Mouse (Mus musculus) lung, adult 18-20 months (tissue): ENCODE results near the gene Lamc1.
"Not testable (repeated sequence)": the region's sequence is repeated elsewhere in the genome, so short reads cannot be mapped to it uniquely, and the experiment has no call there.

Source experiments
- DNase-seq, 2 experiments: peaks; one replicate each; pipeline ENCODE4 v3.0.0; 2022; ENCODE audit warnings: mixed read lengths in 2 of 2

Lamc1 gene

DNA sequence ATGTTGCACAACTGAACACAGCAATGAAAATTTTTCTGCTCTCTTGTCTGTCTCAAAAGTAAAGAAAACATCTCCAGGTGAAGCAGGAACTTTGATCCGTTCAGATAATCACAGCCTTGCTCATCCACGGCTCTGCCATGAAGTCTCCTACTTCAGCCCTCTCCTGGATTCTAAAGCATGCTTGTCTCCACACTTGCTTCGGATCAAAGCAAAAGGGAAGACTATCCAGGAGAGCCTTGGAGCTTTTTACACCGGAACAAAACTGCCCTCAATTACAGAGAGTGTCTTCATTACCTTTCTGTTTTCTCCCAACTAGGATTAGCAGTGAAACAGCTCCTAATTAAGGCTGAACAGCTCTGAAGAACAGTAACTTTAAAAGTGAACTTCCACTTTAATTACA is 1.4 kb downstream of the Lamc1 start:
- DNase-seq: no peak

- DNase-seq: no peak
Measured at GRCm38 (mm10) chr1:153329306-153329705, 3.3 kb downstream of the Lamc1 start.

- no peak for DNase-seq
Measured at GRCm38 (mm10) chr1:153327063-153327462, 5.5 kb downstream of the Lamc1 start.

GRCm38 (mm10) chr1:153326226-153326625 is 6.4 kb downstream of the Lamc1 start:
- no peak for DNase-seq

DNA sequence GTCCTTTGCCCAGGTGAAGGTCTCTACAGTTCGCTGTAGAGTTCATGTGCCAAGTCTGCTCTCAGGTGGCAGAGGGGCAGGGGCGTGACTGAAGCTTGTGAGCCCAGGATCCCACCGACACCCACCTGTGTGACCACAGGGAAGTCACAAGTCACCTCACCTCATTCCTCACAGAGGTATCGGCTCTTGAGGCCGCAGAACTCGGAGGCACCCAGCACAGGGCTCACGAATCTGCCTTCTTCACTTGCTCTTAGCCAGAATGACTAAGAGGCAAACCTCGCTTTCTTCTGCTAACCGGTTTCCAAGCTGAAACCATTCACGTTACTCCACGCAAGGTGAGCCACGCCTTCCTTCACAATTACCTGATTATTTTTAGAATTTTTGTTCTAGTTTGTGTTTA is 11.2 kb downstream of the Lamc1 start:
- DNase-seq: peak in 1 of 2 experiments; percentile 16

DNA sequence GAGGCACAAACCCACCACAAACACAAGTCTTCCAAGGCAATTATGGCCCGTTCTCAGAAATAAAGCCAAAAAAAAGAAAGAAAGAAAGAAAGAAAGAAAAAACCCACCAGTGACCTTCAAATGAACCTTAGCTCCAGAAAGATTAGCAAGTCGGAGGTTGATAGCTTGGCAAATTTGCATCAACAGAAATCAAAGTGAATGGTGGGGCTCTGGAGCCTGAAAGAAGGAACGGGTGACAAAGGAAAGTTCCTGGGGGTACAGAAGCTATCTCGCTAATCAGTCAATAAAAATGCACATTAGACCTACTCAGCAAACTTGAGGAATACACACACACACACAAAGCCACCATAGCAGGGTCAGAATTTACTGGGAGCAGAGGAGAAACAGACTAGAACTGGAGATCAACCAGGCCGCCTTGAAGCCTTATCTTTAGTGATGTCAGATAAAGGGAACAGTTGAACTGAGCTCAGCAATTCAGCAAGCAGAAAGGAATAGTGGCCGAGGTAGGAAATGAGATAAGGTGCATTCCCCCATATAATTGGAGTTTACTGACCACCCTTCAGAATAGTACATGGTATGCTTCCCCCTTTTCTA is 11.9 kb downstream of the Lamc1 start:
- DNase-seq: no peak

DNA sequence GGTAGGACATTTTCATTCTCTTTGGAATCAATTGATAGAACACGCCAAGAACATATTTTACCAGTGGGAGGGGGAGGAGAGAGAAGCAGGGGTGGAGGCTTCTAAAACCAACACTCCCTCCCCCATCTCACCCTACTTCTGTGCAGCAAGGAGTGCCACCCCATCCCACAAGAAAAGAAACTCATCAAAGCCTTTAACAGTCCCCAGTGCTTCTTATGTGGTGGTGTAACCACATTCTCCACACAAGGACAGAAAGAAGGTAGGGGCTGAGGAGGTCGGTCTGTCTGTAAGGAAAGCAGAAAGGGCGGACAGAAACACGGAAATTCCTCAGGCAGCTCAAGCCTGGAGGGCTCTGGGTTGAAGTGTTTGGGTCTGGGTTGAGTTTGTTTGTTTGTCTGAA is 12.5 kb downstream of the Lamc1 start:
- DNase-seq: no peak

GRCm38 (mm10) chr1:153318741-153319140 is 13.8 kb downstream of the Lamc1 start:
- no peak for DNase-seq

GRCm38 (mm10) chr1:153318287-153318686 is 14.3 kb downstream of the Lamc1 start:
- no peak for DNase-seq

GRCm38 (mm10) chr1:153317486-153318260 is 14.9 kb downstream of the Lamc1 start:
- DNase-seq: peak in 1 of 2 experiments; percentile 28

GRCm38 (mm10) chr1:153316956-153317355 is 15.6 kb downstream of the Lamc1 start:
- no peak for DNase-seq

DNA sequence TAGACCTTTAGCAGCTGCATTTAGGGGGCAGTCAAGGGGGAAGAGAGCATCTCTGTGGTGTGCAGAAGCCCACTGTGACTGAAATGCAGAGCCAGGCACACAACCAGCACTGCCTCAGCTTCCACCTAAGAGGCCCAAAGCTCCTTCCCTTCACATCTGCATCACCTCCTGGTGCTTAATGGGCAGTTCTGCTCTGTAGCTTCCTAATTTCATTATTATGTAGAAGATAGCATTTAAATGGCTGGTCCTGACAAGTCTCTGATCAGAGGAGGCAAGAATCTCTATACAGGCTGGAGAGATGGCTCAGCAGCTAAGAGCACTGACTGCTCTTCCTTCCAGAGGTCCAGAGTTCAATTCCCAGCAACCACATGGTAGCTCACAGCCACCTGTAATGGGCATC is 16.3 kb downstream of the Lamc1 start:
- DNase-seq: no peak

DNA sequence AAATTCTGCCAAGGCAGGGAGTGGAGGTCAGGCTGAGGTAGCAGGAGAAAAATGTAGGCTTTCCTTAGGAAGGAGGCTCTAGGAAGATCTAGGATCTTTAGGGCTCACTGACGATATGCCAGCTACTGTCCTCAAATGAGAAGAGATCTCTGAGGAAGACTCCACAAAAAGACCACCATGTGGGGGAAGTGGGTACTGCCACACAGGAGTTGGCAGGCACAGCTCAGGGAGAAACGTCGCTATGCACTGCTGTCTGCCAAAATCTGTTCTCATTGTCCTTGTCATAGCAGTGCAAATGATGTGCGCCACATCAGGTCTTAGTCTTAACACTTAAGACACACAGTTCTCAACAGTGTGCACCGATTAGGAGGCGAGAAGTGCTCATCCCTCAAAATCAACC is 17.5 kb downstream of the Lamc1 start:
- DNase-seq: peak in 1 of 2 experiments; percentile 14

DNA sequence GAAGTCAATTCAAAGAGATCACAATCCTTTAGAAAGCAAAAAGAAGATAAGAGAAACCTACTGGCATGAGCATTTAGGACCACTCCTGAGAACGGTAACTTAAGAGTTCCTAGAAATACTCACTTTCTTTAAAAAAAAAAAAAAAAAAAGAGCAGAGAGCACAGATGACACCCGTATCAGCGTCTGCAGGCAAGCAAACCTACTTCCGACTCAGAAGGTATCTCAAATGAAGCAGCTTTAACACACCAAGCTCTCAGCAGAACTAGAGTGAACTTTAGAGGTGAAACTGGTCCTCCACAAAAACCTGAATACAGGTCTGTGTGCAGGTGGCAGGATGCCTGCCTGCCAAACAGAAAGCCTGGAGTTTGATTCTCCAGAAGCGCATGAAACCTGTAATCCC is 19.6 kb downstream of the Lamc1 start:
- no peak for DNase-seq

DNA sequence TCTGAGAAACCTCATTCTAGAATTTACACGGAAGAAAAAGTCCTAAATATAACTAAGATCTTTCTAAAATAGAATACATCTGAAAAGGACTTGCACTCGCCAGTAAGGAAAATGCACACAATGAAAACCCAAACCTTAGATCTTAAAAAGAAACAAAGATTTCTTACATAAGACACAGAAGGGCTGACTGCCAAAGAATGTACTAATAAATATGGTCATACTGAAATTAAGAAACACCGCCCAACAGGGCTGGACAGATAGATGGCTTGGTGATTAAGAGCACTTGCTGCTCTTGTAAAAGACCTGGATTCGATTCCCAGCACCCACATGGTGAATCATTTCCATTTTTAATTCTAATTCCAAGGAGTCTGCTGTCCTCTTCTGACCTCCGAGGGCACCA is 22.4 kb downstream of the Lamc1 start:
- DNase-seq: no peak

GRCm38 (mm10) chr1:153309310-153309709 is 23.3 kb downstream of the Lamc1 start:
- no peak for DNase-seq

DNA sequence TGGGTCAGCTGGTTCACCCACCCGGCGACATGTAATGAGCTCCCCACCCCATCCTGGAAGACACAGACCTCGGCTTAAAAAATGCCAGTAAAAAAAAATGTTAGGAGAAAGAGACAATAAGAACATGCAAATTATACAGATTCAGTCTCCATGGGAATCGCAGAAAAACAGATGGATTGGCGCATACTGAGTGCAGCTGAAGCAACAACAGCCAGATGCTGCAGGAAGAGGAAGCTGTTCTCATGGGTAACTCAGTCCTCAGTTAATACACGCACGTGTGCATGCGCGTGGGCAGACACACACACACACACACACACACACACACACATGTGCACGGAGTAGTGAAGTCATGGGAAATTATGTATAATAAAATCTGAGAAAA is 23.7 kb downstream of the Lamc1 start:
- DNase-seq: no peak

DNA sequence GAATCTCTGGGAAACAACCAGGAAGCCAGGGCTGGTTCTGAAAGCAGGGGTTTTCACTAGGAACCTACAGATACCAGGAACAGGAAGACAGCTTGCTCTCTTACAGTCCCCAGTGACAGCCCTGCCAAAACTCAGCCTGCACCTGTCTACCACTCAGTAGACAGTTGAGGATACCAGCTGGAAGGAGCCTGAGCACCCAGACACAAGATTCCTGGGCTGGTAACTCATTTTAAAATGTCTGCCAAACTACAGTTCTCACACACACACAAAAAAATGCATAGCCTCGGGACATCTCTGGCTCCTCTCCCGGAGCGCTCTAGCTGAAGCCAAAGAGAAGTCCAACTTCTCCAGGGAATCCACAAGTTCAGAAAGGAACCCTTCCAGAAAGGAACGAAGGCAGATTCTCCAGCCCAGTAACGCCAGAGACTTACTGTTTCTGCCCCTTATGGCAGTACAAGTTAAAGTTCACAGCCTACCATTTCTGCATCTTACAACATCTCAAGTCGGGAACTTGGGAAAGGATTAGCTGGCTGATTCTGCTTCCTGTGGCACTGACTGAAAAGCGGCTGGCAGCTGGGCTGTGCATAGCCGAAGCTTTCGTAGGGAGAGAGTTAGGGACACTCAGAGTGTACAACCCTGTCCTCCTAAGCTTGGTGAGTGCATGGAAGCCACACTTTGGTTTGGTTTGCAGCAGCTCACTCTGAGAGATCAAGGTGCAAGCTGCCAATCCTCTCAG is 24.2 kb downstream of the Lamc1 start:
- DNase-seq: no peak

DNA sequence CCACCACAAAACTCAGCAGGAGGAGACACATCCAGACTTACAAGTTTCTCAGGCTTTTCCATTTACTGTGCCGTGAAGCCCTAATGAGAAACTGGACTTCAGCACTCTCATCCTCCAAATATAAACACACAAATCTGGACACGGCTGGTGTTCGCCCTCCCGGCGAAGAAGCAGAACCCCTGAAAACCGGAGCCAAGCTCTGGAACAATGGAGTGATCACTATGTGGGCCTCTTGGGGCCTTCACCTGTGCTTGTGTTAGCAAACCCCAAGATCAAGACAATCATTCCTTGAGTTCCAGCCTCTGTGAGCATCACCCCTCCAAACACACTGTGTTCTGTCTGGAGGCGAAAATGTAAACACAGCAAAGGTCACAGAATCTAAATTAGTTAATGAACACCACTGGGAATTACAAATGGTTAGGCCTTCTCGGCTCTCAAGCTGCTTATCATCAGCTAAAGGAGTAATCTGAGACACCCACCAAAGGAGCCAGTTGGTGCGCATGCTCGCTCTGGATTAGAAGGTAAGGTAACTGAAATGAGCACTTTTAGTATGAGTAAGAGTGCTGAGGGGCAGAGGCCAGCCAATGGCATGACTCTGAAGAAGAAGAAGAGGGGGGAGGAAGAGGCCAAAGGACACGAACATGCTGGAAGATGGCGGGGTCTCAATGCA is 24.9 kb downstream of the Lamc1 start:
- DNase-seq: no peak

DNA sequence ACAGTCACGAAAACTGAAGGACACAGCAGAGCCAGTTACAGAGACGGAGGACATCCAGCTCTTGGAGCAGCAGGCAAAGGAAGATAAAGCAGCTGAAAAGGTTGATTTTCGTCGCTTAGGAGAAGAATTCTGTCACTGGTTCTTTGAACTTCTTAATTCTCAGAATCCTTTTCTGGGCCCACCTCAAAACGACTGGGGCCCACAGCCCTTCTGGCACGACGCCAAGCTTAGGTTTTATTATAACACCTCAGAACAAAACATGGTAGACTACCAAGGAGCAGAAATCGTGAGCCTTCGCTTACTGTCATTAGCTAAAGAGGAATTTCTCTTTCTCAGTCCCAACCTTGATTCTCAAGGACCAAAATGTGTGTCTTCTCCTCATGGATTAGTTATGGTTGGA is 26.9 kb downstream of the Lamc1 start:
- not testable (repeated sequence) for DNase-seq

DNA sequence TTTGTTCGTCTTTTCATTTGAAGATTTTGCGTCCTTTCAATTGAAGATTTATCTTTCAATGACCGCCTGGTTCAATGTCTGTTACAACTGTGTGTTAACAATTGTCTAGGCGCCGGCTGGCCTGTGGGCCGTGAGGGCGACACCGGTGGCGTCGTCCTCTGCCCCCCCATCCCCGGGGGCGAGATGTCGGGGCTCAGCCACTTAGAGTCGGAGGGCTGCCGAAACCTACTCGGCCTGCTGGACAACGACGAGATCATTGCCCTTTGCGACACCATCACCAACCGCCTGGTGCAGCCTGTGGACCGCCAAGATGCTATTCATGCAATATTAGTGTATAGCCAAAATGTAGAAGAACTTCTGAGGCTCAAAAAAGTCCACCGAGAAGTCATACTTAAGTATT is 27.3 kb downstream of the Lamc1 start:
- DNase-seq: not testable (repeated sequence)

GRCm38 (mm10) chr1:153299436-153299835 is 33.1 kb downstream of the Lamc1 start:
- DNase-seq: not testable (repeated sequence)

DNA sequence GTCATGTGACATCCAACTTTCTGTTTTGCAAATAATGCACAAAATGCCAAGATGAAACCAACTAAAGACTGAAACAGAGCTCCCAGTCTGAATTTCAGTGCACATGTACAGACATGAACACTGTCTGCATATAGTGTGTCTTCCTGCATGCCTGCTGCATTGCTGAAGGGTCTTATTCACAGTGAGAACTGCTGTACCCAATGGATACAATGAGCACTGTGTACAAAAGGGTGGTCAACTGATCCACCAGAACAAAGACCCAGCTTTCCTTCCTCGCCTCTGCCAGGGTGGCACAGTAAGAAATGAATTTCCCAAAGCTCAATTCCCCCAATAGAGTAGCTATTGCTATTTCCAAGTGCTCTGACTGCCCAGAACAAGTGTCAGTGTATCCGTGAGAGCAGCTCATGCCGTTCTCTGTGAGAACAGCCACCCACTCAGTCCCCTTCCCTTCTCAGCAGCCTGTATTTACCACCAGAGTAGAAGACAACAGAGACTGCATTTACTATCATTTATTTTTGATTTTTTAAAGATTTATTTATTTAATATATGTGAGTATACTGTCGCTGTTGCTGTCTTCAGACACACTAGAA is 34.7 kb downstream of the Lamc1 start:
- DNase-seq: not testable (repeated sequence)
